Comparison of ENCODE assay signal across 10 mouse cellular contexts in genomic region chr14:37271015-37271933, GRCm38 (mm10).
DNase-seq lines count a peak whose midpoint lies in the region; ATAC-seq and TF ChIP-seq lines count a peak whose summit lies in the region.
"Had no signal": no experiment of that assay in that cellular context is flagged by ENCODE, and none has a peak within 500 bp of the region (broad histone marks: within the 10 kb centered on the region; RNA-seq: fewer than 3 reads in every experiment).

No protein-coding gene starts in this region.

- H3K9ac ChIP-seq in embryonic facial prominence, embryonic 13.5 days: no peak overlapping the region

- peak overlapping the region; percentile 64; the same call in 1 of the 2 replicates for H3K27ac ChIP-seq in embryonic facial prominence, embryonic 13.5 days
- H3K27ac ChIP-seq in cerebellum, adult 2 months (ENCODE audit: insufficient read depth, low read length): no peak overlapping the region
- H3K27ac ChIP-seq: left cerebral cortex, adult 2 months had no signal

- H3K4me1 ChIP-seq in embryonic facial prominence, embryonic 13.5 days: peaks cover 18% of the 10 kb centered on the region
- H3K4me1 ChIP-seq in cerebellum, adult 2 months (ENCODE audit: control insufficient read depth, insufficient read depth, low read length): no peaks in the 10 kb centered on the region

- WGBS in embryonic facial prominence, embryonic 13.5 days: 29% methylated on average over 6 of the region's 6 CpGs
- WGBS in cerebellum, adult 2 months: 54% methylated on average over 6 of the region's 6 CpGs

- TF ChIP-seq CTCF in cerebellum, adult 2 months (IDR thresholded peaks at IDR 0.05; ENCODE audit: borderline replicate concordance, insufficient read depth, low read depth, low read length): no peak

- no peak for DNase-seq in frontal cortex, postnatal 14 days (ENCODE audit: low spot score in 2 of 2)
- DNase-seq in layer of hippocampus, adult 8-10 months (ENCODE audit: low spot score in 2 of 2): peak; percentile 15 to 22
- peak; percentile 35 for DNase-seq in neural tube, embryonic 10.5 days (ENCODE audit: extremely low spot score, low spot score)
- no peak for DNase-seq in cerebellum, adult 11 months
- DNase-seq in cerebellum, adult 2 months: no peak
- DNase-seq in T-cell, adult 2 months (ENCODE audit: low spot score): no peak
- DNase-seq: heart, postnatal 4 days had no signal

- H3K4me2 ChIP-seq in embryonic facial prominence, embryonic 13.5 days: no peak overlapping the region

- no peaks in the 10 kb centered on the region for H3K9me3 ChIP-seq in embryonic facial prominence, embryonic 13.5 days

- no peaks in the 10 kb centered on the region for H3K36me3 ChIP-seq in embryonic facial prominence, embryonic 13.5 days

- H3K4me3 ChIP-seq in embryonic facial prominence, embryonic 13.5 days: no peak overlapping the region
- H3K4me3 ChIP-seq in cerebellum, adult 2 months (replicated peaks; ENCODE audit: insufficient read depth, low read depth, low read length): no peak overlapping the region
- H3K4me3 ChIP-seq: left cerebral cortex, adult 2 months had no signal

- TF ChIP-seq POLR2A in cerebellum, adult 2 months (IDR thresholded peaks at IDR 0.05; ENCODE audit: borderline replicate concordance, insufficient read depth, low read length): no peak

- peak; percentile 57 for ATAC-seq in frontal cortex, adult (ENCODE audit: low TSS enrichment)
- ATAC-seq in embryonic facial prominence, embryonic 13.5 days (ENCODE audit: insufficient number of reproducible peaks, insufficient read depth, low FRiP score, low TSS enrichment, low read depth): no peak

- no peaks in the 10 kb centered on the region for H3K27me3 ChIP-seq in embryonic facial prominence, embryonic 13.5 days
- no peaks in the 10 kb centered on the region for H3K27me3 ChIP-seq in cerebellum, adult 2 months (ENCODE audit: control insufficient read depth, insufficient read depth, low read length)

Comparison
In these comparisons a context has a peak if more than half of its experiments do, and no peak if none do; other contexts are left out.
1. DNase-seq: peak in layer of hippocampus, adult 8-10 months (2 of 2) and neural tube, embryonic 10.5 days (single experiment); none in frontal cortex, postnatal 14 days (0 of 2), cerebellum, adult 11 months (single experiment), cerebellum, adult 2 months (0 of 2) and T-cell, adult 2 months (single experiment).